Mouse (Mus musculus) kidney, embryonic 14.5 days (tissue): ENCODE results near the gene Irf2. TPM values are rescaled to one million over a fixed set of nuclear protein-coding genes. Genes with fewer than 3 reads are reported as not detected.

ENCODE experiments used
- ATAC-seq: fragments of 200-750 bp; cut with Nextera tagmentation; 2 replicates; pipeline ENCODE4 v1.8.0; 2017; ENCODE audit warnings: moderate number of reproducible peaks, mild to moderate bottlenecking, moderate TSS enrichment, moderate library complexity; ENCODE audit not compliant: low FRiP score, low TSS enrichment
- H3K27ac ChIP-seq: fragments of 300-500 bp; sonication (generic); 2 replicates; pipeline ENCODE4 v1.5.1; 2014; ENCODE audit warnings: low read depth, mild to moderate bottlenecking, low read length, moderate library complexity, mixed read lengths
- H3K27me3 ChIP-seq: fragments of 300-500 bp; sonication (generic); 2 replicates; pipeline ENCODE4 v1.6.1; 2014; ENCODE audit warnings: mild to moderate bottlenecking, low read length; ENCODE audit not compliant: control insufficient read depth, insufficient read depth
- H3K36me3 ChIP-seq: fragments of 300-500 bp; sonication (generic); 2 replicates; pipeline ENCODE4 v1.6.1; 2014; ENCODE audit warnings: low read length, mixed read lengths; ENCODE audit not compliant: control insufficient read depth, insufficient read depth
- H3K4me1 ChIP-seq: fragments of 300-500 bp; sonication (generic); 2 replicates; pipeline ENCODE4 v1.6.1; 2014; ENCODE audit warnings: low read length, mixed read lengths; ENCODE audit not compliant: control insufficient read depth, insufficient read depth
- H3K4me2 ChIP-seq: fragments of 300-500 bp; sonication (generic); replicated peaks from 2 replicates; pipeline ENCODE4 v1.6.1; 2014; ENCODE audit warnings: low read depth, mild to moderate bottlenecking, low read length
- H3K4me3 ChIP-seq: fragments of 300-500 bp; sonication (generic); 2 replicates; pipeline ENCODE4 v1.5.1; 2014; ENCODE audit warnings: mild to moderate bottlenecking, low read length
- H3K9ac ChIP-seq: fragments of 300-500 bp; sonication (generic); 2 replicates; pipeline ENCODE4 v1.6.1; 2014; ENCODE audit warnings: low read depth, mild to moderate bottlenecking, low read length, moderate library complexity
- H3K9me3 ChIP-seq: fragments of 300-500 bp; sonication (generic); 2 replicates; pipeline ENCODE4 v1.6.1; 2016; ENCODE audit warnings: low read length; ENCODE audit not compliant: control insufficient read depth
- WGBS: fragments of 180-500 bp; shearing (Covaris S2); extraction: QIAGEN DNeasy Blood & Tissue Kit; methylation state at CpG from one replicate; pipeline ENCODE4 v1.1.7; 2014; 5-methylcytosine and 5-hydroxymethylcytosine counted together
- polyA plus RNA-seq: library from polyadenylated mRNA; unstranded; fragments of >200 nt; fragmentation: Nextera tagmentation; extraction: Ambion mirVana; gene quantifications from 2 replicates; pipeline ENCODE4 v1.2.1, GENCODE M21; 2014

The Irf2 gene
- polyA plus RNA-seq, 1 experiment from 2014 or later = 13.9 TPM

- Histone ChIP-seq H3K4me1 (0 out of 2 replicates have a peak, but pooled peaks cover 2% of the 10 kb centered on the region), H3K27ac (no peak overlapping the region), H3K27me3 (no peaks in the 10 kb centered on the region), H3K4me2 (no peak overlapping the region), H3K9ac (no peak overlapping the region), H3K4me3 (no peak overlapping the region), H3K36me3 (peaks cover 12% of the 10 kb centered on the region), H3K9me3 (no peaks in the 10 kb centered on the region)
- ATAC-seq = no peak
- 89% methylated on average over 4 of the region's 4 CpGs for WGBS
Observed at GRCm38 (mm10) chr8:46812966-46813365, 73.4 kb downstream of the Irf2 start.

- no peak for ATAC-seq
- no peak overlapping the region for H3K27ac ChIP-seq
- no peaks in the 10 kb centered on the region for H3K27me3 ChIP-seq
- no peak overlapping the region for H3K4me2 ChIP-seq
- WGBS = 65% methylated on average over 14 of the region's 14 CpGs
- H3K9ac ChIP-seq = no peak overlapping the region
- H3K4me3 ChIP-seq = no peak overlapping the region
- 0 out of 2 replicates have a peak, but pooled peaks cover 6% of the 10 kb centered on the region for H3K4me1 ChIP-seq
- peaks cover 19% of the 10 kb centered on the region; the same call in 1 of the 2 replicates for H3K36me3 ChIP-seq
- H3K9me3 ChIP-seq = no peaks in the 10 kb centered on the region
Observed at GRCm38 (mm10) chr8:46818106-46818989, 78.8 kb downstream of the Irf2 start.

GRCm38 (mm10) chr8:46818990-46819288, 79.4 kb downstream of the Irf2 start:
- Histone ChIP-seq H3K4me1 (0 out of 2 replicates have a peak, but pooled peaks cover 6% of the 10 kb centered on the region), H3K4me3 (no peak overlapping the region), H3K4me2 (no peak overlapping the region), H3K9me3 (no peaks in the 10 kb centered on the region), H3K27me3 (no peaks in the 10 kb centered on the region), H3K36me3 (peaks cover 19% of the 10 kb centered on the region; the same call in 1 of the 2 replicates), H3K9ac (no peak overlapping the region), H3K27ac (no peak overlapping the region)
- no peak for ATAC-seq
- 68% methylated on average over 2 of the region's 2 CpGs for WGBS

GRCm38 (mm10) chr8:46828734-46829413, 89.3 kb downstream of the Irf2 start:
- Histone ChIP-seq H3K4me3 (no peak overlapping the region), H3K27me3 (no peaks in the 10 kb centered on the region), H3K4me2 (no peak overlapping the region), H3K9me3 (no peaks in the 10 kb centered on the region), H3K36me3 (no peaks in the 10 kb centered on the region; the same call in 1 of the 2 replicates), H3K27ac (no peak overlapping the region), H3K4me1 (0 out of 2 replicates have a peak, but pooled peaks cover 5% of the 10 kb centered on the region), H3K9ac (no peak overlapping the region)
- ATAC-seq = no peak
- 87% methylated on average over 7 of the region's 7 CpGs for WGBS

- Histone ChIP-seq H3K36me3 (no peaks in the 10 kb centered on the region), H3K4me2 (no peak overlapping the region), H3K27me3 (no peaks in the 10 kb centered on the region), H3K4me1 (0 out of 2 replicates have a peak, but pooled peaks cover 5% of the 10 kb centered on the region), H3K27ac (no peak overlapping the region; the same call in 1 of the 2 replicates), H3K9ac (no peak overlapping the region), H3K9me3 (no peaks in the 10 kb centered on the region), H3K4me3 (no peak overlapping the region)
- 72% methylated on average over 6 of the region's 6 CpGs for WGBS
- ATAC-seq = no peak
Observed at GRCm38 (mm10) chr8:46829414-46830111, 90.0 kb downstream of the Irf2 start.

GRCm38 (mm10) chr8:46830112-46830855, 90.8 kb downstream of the Irf2 start:
- no peak for ATAC-seq

GRCm38 (mm10) chr8:46831916-46832315, 92.4 kb downstream of the Irf2 start:
- Histone ChIP-seq H3K9me3 (no peaks in the 10 kb centered on the region), H3K4me1 (0 out of 2 replicates have a peak, but pooled peaks cover 5% of the 10 kb centered on the region), H3K36me3 (no peaks in the 10 kb centered on the region), H3K4me3 (no peak overlapping the region), H3K9ac (no peak overlapping the region), H3K27me3 (no peaks in the 10 kb centered on the region), H3K27ac (peak overlapping the region; percentile 32; the same call in 1 of the 2 replicates), H3K4me2 (no peak overlapping the region)
- no peak for ATAC-seq
- 74% methylated on average over 5 of the region's 5 CpGs for WGBS

More at GRCm38 (mm10) chr8:46830112-46830855, 90.8 kb downstream of the Irf2 start:
- 0 out of 2 replicates have a peak, but pooled peaks cover 5% of the 10 kb centered on the region for H3K4me1 ChIP-seq
- no peak overlapping the region for H3K27ac ChIP-seq
- WGBS = 72% methylated on average over 11 of the region's 11 CpGs
- H3K4me3 ChIP-seq = no peak overlapping the region
- no peaks in the 10 kb centered on the region for H3K9me3 ChIP-seq
- H3K9ac ChIP-seq = no peak overlapping the region
- no peaks in the 10 kb centered on the region for H3K36me3 ChIP-seq
- no peaks in the 10 kb centered on the region for H3K27me3 ChIP-seq
- no peak overlapping the region for H3K4me2 ChIP-seq

- WGBS = 70% methylated on average over 3 of the region's 3 CpGs
- 0 out of 2 replicates have a peak, but pooled peaks cover 5% of the 10 kb centered on the region for H3K4me1 ChIP-seq
- ATAC-seq = no peak
- H3K27ac ChIP-seq = no peak overlapping the region
- H3K36me3 ChIP-seq = no peaks in the 10 kb centered on the region
- no peaks in the 10 kb centered on the region for H3K27me3 ChIP-seq
- H3K4me3 ChIP-seq = no peak overlapping the region
- no peak overlapping the region for H3K4me2 ChIP-seq
- no peak overlapping the region for H3K9ac ChIP-seq
- no peaks in the 10 kb centered on the region for H3K9me3 ChIP-seq
Observed at GRCm38 (mm10) chr8:46832399-46832798, 92.9 kb downstream of the Irf2 start.
